Mouse (Mus musculus) lung, embryonic 15.5 days (tissue): ENCODE measurements around the gene Gjb4. TPM values are rescaled to one million over a fixed set of nuclear protein-coding genes. Genes with fewer than 3 reads are reported as not detected.

Experiments used
- ATAC-seq: fragments of 200-750 bp; cut with Nextera tagmentation; 2 replicates; pipeline ENCODE4 v1.8.0; 2017; ENCODE audit warnings: moderate number of reproducible peaks, borderline replicate concordance; ENCODE audit not compliant: low FRiP score, low TSS enrichment; ENCODE audit errors: extremely low read depth
- H3K27ac ChIP-seq: fragments of 300-500 bp; sonication (generic); 2 replicates; pipeline ENCODE4 v1.5.1; 2015; ENCODE audit warnings: moderate library complexity, mild to moderate bottlenecking, inconsistent platforms
- H3K27me3 ChIP-seq: fragments of 300-500 bp; sonication (generic); 2 replicates; pipeline ENCODE4 v1.6.1; 2015; ENCODE audit warnings: inconsistent platforms
- H3K36me3 ChIP-seq: fragments of 300-500 bp; sonication (generic); 2 replicates; pipeline ENCODE4 v1.6.1; 2015; ENCODE audit warnings: inconsistent platforms
- H3K4me1 ChIP-seq: fragments of 300-500 bp; sonication (generic); 2 replicates; pipeline ENCODE4 v1.6.1; 2015; ENCODE audit warnings: inconsistent platforms
- H3K4me2 ChIP-seq: fragments of 300-500 bp; sonication (generic); 2 replicates; pipeline ENCODE4 v1.6.1; 2015; ENCODE audit warnings: inconsistent platforms, mild to moderate bottlenecking, moderate library complexity
- H3K4me3 ChIP-seq: fragments of 300-500 bp; sonication (generic); 2 replicates; pipeline ENCODE4 v1.5.1; 2015; ENCODE audit warnings: mild to moderate bottlenecking, inconsistent platforms
- H3K9ac ChIP-seq: fragments of 300-500 bp; sonication (generic); 2 replicates; pipeline ENCODE4 v1.6.1; 2015; ENCODE audit warnings: inconsistent platforms
- H3K9me3 ChIP-seq: fragments of 300-500 bp; sonication (generic); 2 replicates; pipeline ENCODE4 v1.6.1; 2016; ENCODE audit warnings: inconsistent platforms
- WGBS: fragments of 180-500 bp; shearing (Covaris S2); methylation state at CpG from one replicate; pipeline ENCODE4 v1.1.7; 2015; 5-methylcytosine and 5-hydroxymethylcytosine counted together
- polyA plus RNA-seq: library from polyadenylated mRNA; unstranded; fragments of >200 nt; fragmentation: Nextera tagmentation; extraction: Ambion mirVana; gene quantifications from 2 replicates; pipeline ENCODE4 v1.2.1, GENCODE M21; 2015

Gene Gjb4
- polyA plus RNA-seq, 1 experiment from 2014 or later: 0.10 TPM

GRCm38 (mm10) chr4:127324759-127325158 is 29.1 kb downstream of the Gjb4 start:
- 5% methylated on average over 6 of the region's 6 CpGs for WGBS
- H3K4me2 ChIP-seq: no peak overlapping the region
- no peak overlapping the region for H3K4me3 ChIP-seq
- H3K4me1 ChIP-seq: no peaks in the 10 kb centered on the region
- no peak overlapping the region for H3K27ac ChIP-seq
- peak; percentile 48 for ATAC-seq
- H3K27me3 ChIP-seq: peaks cover 35% of the 10 kb centered on the region
- H3K36me3 ChIP-seq: no peaks in the 10 kb centered on the region
- no peak overlapping the region for H3K9ac ChIP-seq
- H3K9me3 ChIP-seq: no peaks in the 10 kb centered on the region

- peaks cover 30% of the 10 kb centered on the region for H3K27me3 ChIP-seq
- H3K27ac ChIP-seq: no peak overlapping the region
- WGBS: 74% methylated on average over 10 of the region's 10 CpGs
- no peaks in the 10 kb centered on the region for H3K4me1 ChIP-seq
- no peak for ATAC-seq
- no peak overlapping the region for H3K9ac ChIP-seq
- no peak overlapping the region for H3K4me3 ChIP-seq
- no peaks in the 10 kb centered on the region for H3K36me3 ChIP-seq
- no peak overlapping the region for H3K4me2 ChIP-seq
- H3K9me3 ChIP-seq: no peaks in the 10 kb centered on the region
Observed at GRCm38 (mm10) chr4:127324296-127324695, 29.6 kb downstream of the Gjb4 start.

- 49% methylated on average over 3 of the region's 3 CpGs for WGBS
Observed at GRCm38 (mm10) chr4:127323651-127324050, 30.2 kb downstream of the Gjb4 start.

DNA sequence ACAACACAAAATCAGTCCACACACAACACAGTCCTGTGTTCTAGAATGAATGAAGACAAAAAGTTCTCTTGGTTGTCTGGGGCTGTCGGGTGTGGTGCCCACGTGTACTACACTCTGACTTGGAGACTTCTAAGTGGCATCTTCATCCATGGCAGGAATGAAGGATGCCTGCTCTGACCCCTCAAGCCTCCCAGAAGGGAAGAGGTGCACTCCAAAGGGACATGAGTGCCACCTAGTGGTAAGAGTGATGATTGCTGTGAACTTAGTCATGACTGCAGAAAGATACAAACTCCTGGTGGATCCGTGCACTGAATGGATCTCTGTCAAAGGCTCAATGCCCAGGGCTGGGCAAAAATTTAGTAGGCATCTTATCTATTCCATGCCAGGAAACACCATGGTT is 34.3 kb downstream of the Gjb4 start:
- Histone ChIP-seq H3K4me3 (no peak overlapping the region), H3K9me3 (no peaks in the 10 kb centered on the region), H3K27ac (no peak overlapping the region), H3K36me3 (no peaks in the 10 kb centered on the region), H3K4me2 (no peak overlapping the region), H3K27me3 (no peaks in the 10 kb centered on the region), H3K9ac (no peak overlapping the region), H3K4me1 (no peaks in the 10 kb centered on the region)
- 3% methylated on average over 3 of the region's 3 CpGs for WGBS
- ATAC-seq: peak; percentile 37; the same call in 1 of the 2 replicates

More at GRCm38 (mm10) chr4:127323651-127324050, 30.2 kb downstream of the Gjb4 start:
- Histone ChIP-seq H3K9ac (no peak overlapping the region), H3K27ac (no peak overlapping the region), H3K27me3 (peaks cover 25% of the 10 kb centered on the region), H3K4me2 (no peak overlapping the region), H3K9me3 (no peaks in the 10 kb centered on the region), H3K4me1 (no peaks in the 10 kb centered on the region), H3K36me3 (no peaks in the 10 kb centered on the region), H3K4me3 (no peak overlapping the region)
- ATAC-seq: no peak

- peaks cover 8% of the 10 kb centered on the region; the same call in 1 of the 2 replicates for H3K27me3 ChIP-seq
- H3K36me3 ChIP-seq: no peaks in the 10 kb centered on the region
- no peak overlapping the region for H3K4me3 ChIP-seq
- H3K27ac ChIP-seq: no peak overlapping the region
- no peak for ATAC-seq
- H3K9ac ChIP-seq: no peak overlapping the region
- H3K9me3 ChIP-seq: no peaks in the 10 kb centered on the region
- no peak overlapping the region for H3K4me2 ChIP-seq
- 49% methylated on average over 4 of the region's 4 CpGs for whole genome bisulfite sequencing
- H3K4me1 ChIP-seq: 0 out of 2 replicates have a peak, but pooled peaks cover 2% of the 10 kb centered on the region
Observed at GRCm38 (mm10) chr4:127317143-127317542, 36.7 kb downstream of the Gjb4 start.

GRCm38 (mm10) chr4:127315753-127316152 is 38.1 kb downstream of the Gjb4 start:
- Histone ChIP-seq H3K4me2 (no peak overlapping the region), H3K9me3 (no peaks in the 10 kb centered on the region), H3K36me3 (no peaks in the 10 kb centered on the region), H3K4me1 (0 out of 2 replicates have a peak, but pooled peaks cover 2% of the 10 kb centered on the region), H3K27me3 (peaks cover 18% of the 10 kb centered on the region; the same call in 1 of the 2 replicates), H3K9ac (no peak overlapping the region), H3K4me3 (no peak overlapping the region), H3K27ac (no peak overlapping the region)
- WGBS: 73% methylated on average over 8 of the region's 8 CpGs
- no peak for ATAC-seq

DNA sequence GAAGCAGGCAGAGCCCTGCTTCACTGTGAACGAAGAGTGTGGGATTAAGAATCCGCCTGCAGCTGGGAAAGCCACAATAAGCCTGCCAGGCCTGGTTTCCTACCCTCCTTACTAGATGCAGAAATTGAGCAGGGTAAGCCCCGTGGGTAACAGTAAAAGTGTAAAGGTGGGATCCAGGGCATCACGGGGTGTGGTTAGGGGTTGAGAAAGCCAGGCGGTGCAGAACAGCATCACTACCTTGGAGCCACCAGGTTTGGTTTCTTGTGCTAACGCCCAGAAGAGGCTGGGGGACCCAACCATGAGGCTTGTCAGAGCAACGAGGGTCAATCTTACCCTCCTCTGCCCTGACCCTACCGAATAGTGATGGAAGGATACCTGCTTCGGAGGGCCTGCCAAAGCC is 39.3 kb downstream of the Gjb4 start:
- H3K27ac ChIP-seq: no peak overlapping the region
- no peak overlapping the region for H3K4me3 ChIP-seq
- H3K4me2 ChIP-seq: peak overlapping the region; percentile 78; the same call in 1 of the 2 replicates
- WGBS: 49% methylated on average over 9 of the region's 9 CpGs
- no peak for ATAC-seq
- peaks cover 18% of the 10 kb centered on the region; the same call in 1 of the 2 replicates for H3K27me3 ChIP-seq
- 0 out of 2 replicates have a peak, but pooled peaks cover 2% of the 10 kb centered on the region for H3K4me1 ChIP-seq
- no peaks in the 10 kb centered on the region for H3K9me3 ChIP-seq
- peak overlapping the region; percentile 48; the same call in 1 of the 2 replicates for H3K9ac ChIP-seq
- no peaks in the 10 kb centered on the region for H3K36me3 ChIP-seq

GRCm38 (mm10) chr4:127313861-127314260 is 40.0 kb downstream of the Gjb4 start, which contains the start of gene Gja4:
Gja4 (minus strand) TSS chr4:127314039.
- ATAC-seq: peak; percentile 86
- no peaks in the 10 kb centered on the region for H3K9me3 ChIP-seq

DNA sequence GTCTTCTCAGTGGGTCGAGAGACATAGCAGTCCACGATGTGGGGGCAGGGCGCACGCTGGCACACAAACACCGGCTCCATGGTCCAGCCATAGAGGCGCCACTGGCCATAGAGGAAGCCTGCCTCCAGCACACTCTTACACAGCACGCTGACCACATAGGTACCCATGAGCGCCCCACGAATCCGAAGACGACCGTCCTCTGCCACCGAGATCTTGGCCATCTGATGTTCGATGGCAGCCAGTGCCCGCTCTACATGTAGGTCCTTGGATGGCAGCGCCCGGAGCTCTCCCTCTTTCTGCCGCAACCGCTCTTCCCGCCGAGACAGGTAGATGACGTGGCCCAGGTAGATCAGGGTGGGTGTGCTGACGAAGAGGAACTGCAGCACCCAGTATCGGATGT is 41.5 kb downstream of the Gjb4 start:
- Histone ChIP-seq H3K9ac (no peak overlapping the region), H3K4me1 (0 out of 2 replicates have a peak, but pooled peaks cover 2% of the 10 kb centered on the region), H3K36me3 (no peaks in the 10 kb centered on the region), H3K27ac (no peak overlapping the region), H3K27me3 (peaks cover 18% of the 10 kb centered on the region; the same call in 1 of the 2 replicates), H3K4me3 (peak overlapping the region; percentile 52), H3K9me3 (no peaks in the 10 kb centered on the region), H3K4me2 (peak overlapping the region; percentile 78; the same call in 1 of the 2 replicates)
- no peak for ATAC-seq
- WGBS: 56% methylated on average over 24 of the region's 24 CpGs

More at GRCm38 (mm10) chr4:127313861-127314260, 40.0 kb downstream of the Gjb4 start, which contains the start of gene Gja4:
- Histone ChIP-seq H3K36me3 (no peaks in the 10 kb centered on the region), H3K4me1 (0 out of 2 replicates have a peak, but pooled peaks cover 2% of the 10 kb centered on the region), H3K27me3 (peaks cover 18% of the 10 kb centered on the region; the same call in 1 of the 2 replicates), H3K4me2 (peak within 1 kb of the TSS; percentile 78), H3K9ac (peak within 1 kb of the TSS; percentile 48), H3K4me3 (peak within 1 kb of the TSS; percentile 52), H3K27ac (no peak within 1 kb of the TSS)
- under 1% methylated on average over 25 of the region's 25 CpGs for WGBS

DNA sequence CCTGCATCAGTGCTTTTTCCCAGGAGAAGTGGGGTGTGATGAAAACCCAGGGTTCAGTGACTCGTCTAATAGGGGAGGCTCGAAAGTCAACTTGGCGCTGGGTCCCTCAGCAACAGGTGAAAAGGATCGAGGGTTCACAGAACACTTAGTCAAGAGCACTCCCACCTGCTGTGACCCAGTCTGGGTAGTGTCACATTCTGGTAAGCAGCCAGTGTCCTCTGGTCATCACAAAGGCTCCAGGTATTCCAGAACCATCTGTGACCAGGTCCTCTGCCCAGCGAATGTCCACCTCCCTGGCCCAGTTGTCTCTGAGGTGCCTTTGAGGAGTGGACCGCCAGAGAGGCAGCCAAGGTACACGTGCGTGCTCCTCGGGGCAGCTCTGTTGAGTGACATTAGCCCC is 42.3 kb downstream of the Gjb4 start:
- no peak overlapping the region for H3K9ac ChIP-seq
- H3K27ac ChIP-seq: no peak overlapping the region
- ATAC-seq: no peak
- H3K36me3 ChIP-seq: no peaks in the 10 kb centered on the region
- no peaks in the 10 kb centered on the region for H3K9me3 ChIP-seq
- no peak overlapping the region for H3K4me3 ChIP-seq
- WGBS: 43% methylated on average over 9 of the region's 9 CpGs
- peaks cover 18% of the 10 kb centered on the region; the same call in 1 of the 2 replicates for H3K27me3 ChIP-seq
- H3K4me2 ChIP-seq: peak overlapping the region; percentile 13; the same call in 1 of the 2 replicates
- H3K4me1 ChIP-seq: 0 out of 2 replicates have a peak, but pooled peaks cover 2% of the 10 kb centered on the region

GRCm38 (mm10) chr4:127306915-127307314 is 47.0 kb downstream of the Gjb4 start:
- Histone ChIP-seq H3K4me1 (no peaks in the 10 kb centered on the region), H3K27ac (no peak overlapping the region), H3K9me3 (no peaks in the 10 kb centered on the region), H3K4me3 (no peak overlapping the region), H3K4me2 (no peak overlapping the region), H3K27me3 (peaks cover 7% of the 10 kb centered on the region; the same call in 1 of the 2 replicates), H3K36me3 (no peaks in the 10 kb centered on the region), H3K9ac (no peak overlapping the region)
- no peak for ATAC-seq
- 37% methylated on average over 2 of the region's 2 CpGs for WGBS

DNA sequence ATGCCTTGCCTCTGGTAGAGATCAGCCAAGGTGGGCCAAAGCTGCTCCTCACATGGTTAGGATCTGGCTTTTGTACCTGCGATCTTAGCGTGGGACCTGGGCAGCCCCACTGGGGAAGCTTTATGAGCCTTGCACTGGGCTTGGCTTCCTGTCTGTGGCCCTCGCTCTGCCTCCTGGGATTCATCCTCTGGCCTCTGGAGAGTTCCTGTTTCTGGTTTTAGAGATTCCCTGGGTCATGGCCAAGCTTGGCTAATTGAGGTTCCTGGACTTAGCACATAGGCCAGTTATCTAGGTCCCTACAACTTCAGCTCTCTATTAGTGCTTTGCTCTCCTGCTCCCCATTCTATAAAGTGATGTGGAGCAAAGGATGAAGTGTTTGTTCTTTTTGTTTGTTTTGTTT is 50.1 kb downstream of the Gjb4 start:
- Histone ChIP-seq H3K9me3 (no peaks in the 10 kb centered on the region), H3K4me2 (no peak overlapping the region), H3K4me1 (no peaks in the 10 kb centered on the region), H3K27me3 (no peaks in the 10 kb centered on the region), H3K36me3 (no peaks in the 10 kb centered on the region), H3K27ac (no peak overlapping the region), H3K4me3 (no peak overlapping the region), H3K9ac (no peak overlapping the region)
- no peak for ATAC-seq
- 74% methylated on average over 3 of the region's 3 CpGs for WGBS
